Mouse (Mus musculus): ENCODE results near the gene Cdkal1. TPM values are rescaled to one million over a fixed set of nuclear protein-coding genes. Genes with fewer than 3 reads are reported as not detected.
A peak's percentile ranks its signal among the peaks of the same experiment; 100 is the strongest.

Gene Cdkal1
- polyA plus RNA-seq, 1 experiment = 3.3 TPM

DNA sequence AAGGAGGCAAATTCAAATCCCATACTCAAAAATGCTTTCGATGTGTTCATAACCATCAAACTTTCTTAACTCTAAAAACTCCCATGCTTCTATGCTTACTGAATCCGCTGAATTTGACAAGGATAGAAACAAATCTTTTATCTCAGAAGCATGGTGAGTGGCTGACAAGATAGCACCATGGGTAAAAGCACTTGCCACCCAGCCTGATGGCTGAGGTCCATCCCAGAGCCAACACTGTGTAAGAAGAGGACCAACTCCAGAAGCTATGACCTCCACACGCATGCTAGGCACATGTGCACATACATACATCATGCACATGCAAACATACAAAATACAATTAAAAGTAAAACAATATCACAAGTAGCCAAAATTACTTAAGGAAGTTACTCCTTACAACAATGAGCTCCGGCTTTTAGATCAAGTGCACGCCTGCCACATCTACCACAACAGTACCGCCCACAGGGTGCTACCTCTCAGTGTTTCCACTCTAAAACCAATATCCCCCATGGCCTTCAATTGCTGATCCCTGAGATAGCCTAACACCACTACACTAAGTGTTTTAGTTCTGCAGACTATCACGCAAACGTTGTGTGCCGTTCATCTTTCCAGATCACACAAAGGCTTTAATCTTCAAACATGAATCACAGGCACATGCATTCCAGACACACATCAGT lies 35.4 kb downstream of the Cdkal1 start:
- Histone ChIP-seq H3K4me3 (ENCODE audit: control insufficient read depth, insufficient read depth, low read length) (no peak overlapping the region), H3K36me3 (ENCODE audit: control insufficient read depth, insufficient read depth, low read length) (no peaks in the 10 kb centered on the region), H3K4me1 (replicated peaks; ENCODE audit: control insufficient read depth, insufficient read depth, low read length) (no peaks in the 10 kb centered on the region), H3K27me3 (ENCODE audit: control insufficient read depth, insufficient read depth, low read length) (no peaks in the 10 kb centered on the region), H3K27ac (ENCODE audit: control insufficient read depth, insufficient read depth, low read length) (no peak overlapping the region)
- TF ChIP-seq CTCF (IDR thresholded peaks at IDR 0.05; ENCODE audit: borderline replicate concordance, control insufficient read depth, extremely low read depth, insufficient read depth, low read length, poor library complexity) (no peak), POLR2A (IDR thresholded peaks at IDR 0.05; ENCODE audit: control insufficient read depth, extremely low read depth, insufficient read depth, low read length, poor library complexity) (no peak)
- 78% methylated on average over 9 of the region's 9 CpGs for WGBS
- DNase-seq = no peak

DNA sequence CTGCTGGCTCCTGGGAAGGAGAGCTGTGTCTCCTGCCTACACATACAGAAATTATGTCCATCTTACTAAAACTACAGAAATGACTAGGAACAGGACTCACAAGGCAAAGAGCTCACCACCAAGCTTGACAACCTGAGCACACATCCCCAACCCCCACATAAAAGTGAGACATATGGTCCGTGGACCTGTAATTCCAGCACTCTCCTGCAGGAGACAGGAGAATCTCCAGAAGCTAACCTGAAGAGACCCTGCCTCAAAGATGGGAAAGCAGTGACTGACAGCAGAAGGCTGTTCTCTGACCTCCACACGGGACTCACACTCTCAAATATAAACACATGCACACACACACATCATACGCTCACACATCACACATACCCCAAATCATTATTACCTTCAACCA lies 36.3 kb downstream of the Cdkal1 start:
- Histone ChIP-seq H3K27ac (ENCODE audit: control insufficient read depth, insufficient read depth, low read length) (no peak overlapping the region), H3K36me3 (ENCODE audit: control insufficient read depth, insufficient read depth, low read length) (no peaks in the 10 kb centered on the region), H3K4me3 (ENCODE audit: control insufficient read depth, insufficient read depth, low read length) (no peak overlapping the region), H3K27me3 (ENCODE audit: control insufficient read depth, insufficient read depth, low read length) (no peaks in the 10 kb centered on the region), H3K4me1 (replicated peaks; ENCODE audit: control insufficient read depth, insufficient read depth, low read length) (no peaks in the 10 kb centered on the region)
- no peak for TF ChIP-seq CTCF (IDR thresholded peaks at IDR 0.05; ENCODE audit: borderline replicate concordance, control insufficient read depth, extremely low read depth, insufficient read depth, low read length, poor library complexity)
- no peak for TF ChIP-seq POLR2A (IDR thresholded peaks at IDR 0.05; ENCODE audit: control insufficient read depth, extremely low read depth, insufficient read depth, low read length, poor library complexity)
- WGBS = 95% methylated on average over 3 of the region's 3 CpGs
- peak; percentile 35 for DNase-seq

DNA sequence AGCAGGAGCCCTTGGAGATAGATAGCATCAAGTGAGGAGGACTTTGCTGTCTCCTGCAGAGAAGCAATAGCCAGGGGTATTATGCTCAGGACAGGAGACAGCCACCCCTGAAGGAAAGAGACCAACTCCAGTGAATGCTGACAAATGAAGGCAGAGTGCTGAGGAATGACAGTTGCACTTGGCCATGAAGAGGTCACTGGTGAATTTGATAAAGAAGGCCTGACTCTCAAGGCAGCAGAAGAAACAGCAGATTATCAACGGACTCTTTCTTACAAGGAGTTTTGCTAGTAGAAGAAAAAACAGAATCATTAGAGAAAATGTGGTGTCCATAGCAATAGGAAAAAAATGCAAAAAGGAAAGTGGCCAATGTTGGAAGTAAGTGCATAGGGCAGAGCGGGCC lies 37.2 kb downstream of the Cdkal1 start:
- 95% methylated on average over 2 of the region's 2 CpGs for WGBS
- no peak for DNase-seq
- H3K36me3 ChIP-seq (ENCODE audit: control insufficient read depth, insufficient read depth, low read length) = no peaks in the 10 kb centered on the region
- no peak overlapping the region for H3K4me3 ChIP-seq (ENCODE audit: control insufficient read depth, insufficient read depth, low read length)
- no peaks in the 10 kb centered on the region for H3K27me3 ChIP-seq (ENCODE audit: control insufficient read depth, insufficient read depth, low read length)
- no peaks in the 10 kb centered on the region for H3K4me1 ChIP-seq (replicated peaks; ENCODE audit: control insufficient read depth, insufficient read depth, low read length)
- H3K27ac ChIP-seq (ENCODE audit: control insufficient read depth, insufficient read depth, low read length) = no peak overlapping the region
- TF ChIP-seq POLR2A (IDR thresholded peaks at IDR 0.05; ENCODE audit: control insufficient read depth, extremely low read depth, insufficient read depth, low read length, poor library complexity) (no peak), CTCF (IDR thresholded peaks at IDR 0.05; ENCODE audit: borderline replicate concordance, control insufficient read depth, extremely low read depth, insufficient read depth, low read length, poor library complexity) (no peak)

DNA sequence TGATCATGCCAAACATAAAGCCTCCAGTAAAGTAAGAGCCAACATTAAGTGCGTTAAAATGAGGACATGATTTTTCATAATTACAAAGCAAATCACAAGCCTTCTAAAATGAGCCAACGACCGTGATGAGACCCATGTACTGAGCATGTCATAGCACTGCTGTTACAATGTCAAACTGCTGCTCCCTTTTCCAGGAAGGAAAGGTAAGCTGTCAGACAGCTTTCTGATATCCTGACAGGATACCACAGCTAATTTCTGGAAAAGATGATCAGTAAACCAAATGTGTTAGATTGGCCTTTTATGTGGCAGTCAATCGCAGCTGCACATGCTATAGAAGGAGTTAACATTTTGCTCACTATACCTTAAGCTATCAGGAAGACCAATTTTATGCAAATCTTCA lies 44.7 kb downstream of the Cdkal1 start:
- WGBS = 61% methylated on average over 4 of the region's 4 CpGs
- DNase-seq = no peak
- H3K4me1 ChIP-seq (replicated peaks; ENCODE audit: control insufficient read depth, insufficient read depth, low read length) = no peaks in the 10 kb centered on the region
- TF ChIP-seq CTCF (IDR thresholded peaks at IDR 0.05; ENCODE audit: borderline replicate concordance, control insufficient read depth, extremely low read depth, insufficient read depth, low read length, poor library complexity) (no peak), POLR2A (IDR thresholded peaks at IDR 0.05; ENCODE audit: control insufficient read depth, extremely low read depth, insufficient read depth, low read length, poor library complexity) (no peak)
- H3K36me3 ChIP-seq (ENCODE audit: control insufficient read depth, insufficient read depth, low read length) = no peaks in the 10 kb centered on the region
- no peak overlapping the region for H3K4me3 ChIP-seq (ENCODE audit: control insufficient read depth, insufficient read depth, low read length)
- H3K27ac ChIP-seq (ENCODE audit: control insufficient read depth, insufficient read depth, low read length) = no peak overlapping the region
- H3K27me3 ChIP-seq (ENCODE audit: control insufficient read depth, insufficient read depth, low read length) = no peaks in the 10 kb centered on the region

DNA sequence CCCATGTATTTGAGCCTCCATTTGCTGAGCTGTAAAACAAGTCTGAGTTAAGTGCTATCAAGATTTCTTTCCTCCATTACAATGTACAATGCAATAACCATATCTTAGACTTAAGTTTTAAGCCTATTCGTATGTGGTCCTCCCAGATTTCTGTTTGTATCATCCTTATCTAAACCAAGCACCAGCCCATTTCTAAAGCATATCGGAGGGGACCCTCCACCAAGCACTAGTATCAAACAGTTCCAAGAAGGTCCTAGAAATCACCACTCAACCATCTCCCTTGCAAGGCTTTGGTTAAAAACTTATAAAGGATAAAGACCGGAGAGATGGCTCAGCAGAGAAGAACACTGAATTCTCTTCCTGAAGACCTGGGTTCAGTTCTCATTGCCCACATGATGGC lies 47.1 kb downstream of the Cdkal1 start:
- 97% methylated on average over 3 of the region's 3 CpGs for WGBS
- Histone ChIP-seq H3K4me3 (ENCODE audit: control insufficient read depth, insufficient read depth, low read length) (no peak overlapping the region), H3K36me3 (ENCODE audit: control insufficient read depth, insufficient read depth, low read length) (no peaks in the 10 kb centered on the region), H3K4me1 (replicated peaks; ENCODE audit: control insufficient read depth, insufficient read depth, low read length) (no peaks in the 10 kb centered on the region), H3K27me3 (ENCODE audit: control insufficient read depth, insufficient read depth, low read length) (no peaks in the 10 kb centered on the region), H3K27ac (ENCODE audit: control insufficient read depth, insufficient read depth, low read length) (no peak overlapping the region)
- TF ChIP-seq POLR2A (IDR thresholded peaks at IDR 0.05; ENCODE audit: control insufficient read depth, extremely low read depth, insufficient read depth, low read length, poor library complexity) = no peak
- no peak for TF ChIP-seq CTCF (IDR thresholded peaks at IDR 0.05; ENCODE audit: borderline replicate concordance, control insufficient read depth, extremely low read depth, insufficient read depth, low read length, poor library complexity)
- no peak for DNase-seq

- WGBS = 95% methylated on average over 3 of the region's 3 CpGs
- no peak for TF ChIP-seq CTCF (IDR thresholded peaks at IDR 0.05; ENCODE audit: borderline replicate concordance, control insufficient read depth, extremely low read depth, insufficient read depth, low read length, poor library complexity)
- TF ChIP-seq POLR2A (IDR thresholded peaks at IDR 0.05; ENCODE audit: control insufficient read depth, extremely low read depth, insufficient read depth, low read length, poor library complexity) = no peak
- Histone ChIP-seq H3K4me1 (replicated peaks; ENCODE audit: control insufficient read depth, insufficient read depth, low read length) (no peaks in the 10 kb centered on the region), H3K27me3 (ENCODE audit: control insufficient read depth, insufficient read depth, low read length) (no peaks in the 10 kb centered on the region), H3K27ac (ENCODE audit: control insufficient read depth, insufficient read depth, low read length) (no peak overlapping the region), H3K36me3 (ENCODE audit: control insufficient read depth, insufficient read depth, low read length) (no peaks in the 10 kb centered on the region), H3K4me3 (ENCODE audit: control insufficient read depth, insufficient read depth, low read length) (no peak overlapping the region)
- DNase-seq = no peak
These were observed 47.5 kb downstream of the Cdkal1 start for GRCm38 (mm10) chr13:29807930-29808329.

DNA sequence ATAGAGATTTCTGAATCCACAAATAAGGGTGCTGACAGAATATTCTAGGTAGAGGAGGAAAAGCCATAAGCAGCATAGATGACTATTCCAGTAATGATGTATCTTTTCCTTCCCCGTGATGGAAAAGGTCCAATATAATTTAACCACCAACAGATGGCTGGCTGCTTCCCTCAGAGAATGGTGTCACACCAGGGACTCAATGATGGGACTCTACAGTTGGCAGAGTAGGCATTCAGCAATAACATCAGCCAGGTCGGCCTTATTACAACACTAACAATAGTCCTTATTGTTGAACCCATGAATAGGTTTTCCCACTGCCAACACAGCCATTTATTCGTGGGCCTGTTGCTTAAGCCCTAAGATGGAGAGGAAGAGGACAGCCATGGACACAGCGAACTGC lies 48.6 kb downstream of the Cdkal1 start:
- Histone ChIP-seq H3K4me3 (ENCODE audit: control insufficient read depth, insufficient read depth, low read length) (no peak overlapping the region), H3K36me3 (ENCODE audit: control insufficient read depth, insufficient read depth, low read length) (no peaks in the 10 kb centered on the region), H3K27ac (ENCODE audit: control insufficient read depth, insufficient read depth, low read length) (no peak overlapping the region), H3K27me3 (ENCODE audit: control insufficient read depth, insufficient read depth, low read length) (no peaks in the 10 kb centered on the region), H3K4me1 (replicated peaks; ENCODE audit: control insufficient read depth, insufficient read depth, low read length) (no peaks in the 10 kb centered on the region)
- WGBS = 96% methylated on average over 4 of the region's 4 CpGs
- DNase-seq = no peak
- TF ChIP-seq CTCF (IDR thresholded peaks at IDR 0.05; ENCODE audit: borderline replicate concordance, control insufficient read depth, extremely low read depth, insufficient read depth, low read length, poor library complexity) (no peak), POLR2A (IDR thresholded peaks at IDR 0.05; ENCODE audit: control insufficient read depth, extremely low read depth, insufficient read depth, low read length, poor library complexity) (no peak)

All from thymus, adult 2 months (tissue).